Mouse (Mus musculus) bone marrow, adult 2 months (tissue): Measurements from ENCODE around the gene Sqstm1.

ENCODE experiments used
- CTCF ChIP-seq: fragments of 200-500 bp; IDR thresholded peaks from 2 replicates; pipeline ENCODE4 v1.5.1; 2011; ENCODE audit warnings: low read length, control low read depth; ENCODE audit not compliant: control insufficient read depth, insufficient read depth
- POLR2A ChIP-seq: fragments of 200-500 bp; IDR thresholded peaks from 2 replicates; pipeline ENCODE4 v1.6.1; 2011; ENCODE audit warnings: low read depth, mild to moderate bottlenecking, control low read depth, low read length, borderline replicate concordance; ENCODE audit not compliant: control insufficient read depth

DNA sequence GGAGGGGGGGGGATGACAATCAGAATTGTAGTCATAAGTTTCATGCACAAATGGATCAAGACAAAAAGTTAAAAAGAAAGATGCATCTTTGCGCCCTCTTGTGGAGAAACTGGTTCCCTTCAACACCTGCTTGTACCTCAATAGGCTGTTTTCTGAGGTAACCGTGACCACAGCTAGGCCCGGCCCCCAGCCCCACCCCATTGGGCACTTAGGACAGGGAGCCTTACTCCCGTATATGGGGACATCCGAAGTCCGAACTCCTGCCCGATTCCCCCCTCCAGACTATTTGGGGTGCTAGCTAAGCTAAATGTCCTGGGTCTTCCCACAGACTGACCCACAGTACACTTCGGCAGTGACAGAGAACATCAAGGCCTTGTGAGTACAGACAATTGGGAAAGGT is 20.8 kb upstream of the Sqstm1 start:
- peak; percentile 43; the same call in 1 of the 2 replicates for TF ChIP-seq CTCF
- TF ChIP-seq POLR2A: no peak
